Mouse (Mus musculus): ENCODE data around the gene Eapp.
"Not testable (repeated sequence)": the region's sequence is repeated elsewhere in the genome, so short reads cannot be mapped to it uniquely, and the experiment has no call there.

Gene Eapp

GRCm38 (mm10) chr12:54683182-54683581, 12.5 kb downstream of the Eapp start:
- no peak for DNase-seq (ENCODE audit: extremely low spot score)

DNA sequence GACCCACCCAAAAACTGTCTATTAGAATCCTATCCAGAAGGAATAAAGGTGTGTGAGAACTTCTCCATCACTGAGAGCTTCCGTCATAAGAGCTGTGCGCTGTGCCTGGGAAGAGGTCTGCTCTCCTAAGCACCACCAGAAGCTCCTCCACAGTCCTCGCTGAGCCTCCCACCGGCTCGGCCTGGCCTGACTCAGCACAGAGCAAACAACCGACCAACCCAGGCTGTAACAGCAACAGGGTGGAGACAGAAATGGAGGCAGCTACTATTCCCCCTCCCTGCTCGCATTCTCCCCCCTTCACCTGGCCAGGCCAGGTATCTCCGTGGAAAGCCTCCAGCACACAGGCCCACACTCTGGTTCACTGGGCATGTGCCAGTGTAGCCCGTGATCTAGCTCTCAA, 19.0 kb downstream of the Eapp start:
- DNase-seq (ENCODE audit: extremely low spot score) = no peak

- DNase-seq (ENCODE audit: extremely low spot score) = no peak
These were observed 20.3 kb downstream of the Eapp start for GRCm38 (mm10) chr12:54675396-54675795.

DNA sequence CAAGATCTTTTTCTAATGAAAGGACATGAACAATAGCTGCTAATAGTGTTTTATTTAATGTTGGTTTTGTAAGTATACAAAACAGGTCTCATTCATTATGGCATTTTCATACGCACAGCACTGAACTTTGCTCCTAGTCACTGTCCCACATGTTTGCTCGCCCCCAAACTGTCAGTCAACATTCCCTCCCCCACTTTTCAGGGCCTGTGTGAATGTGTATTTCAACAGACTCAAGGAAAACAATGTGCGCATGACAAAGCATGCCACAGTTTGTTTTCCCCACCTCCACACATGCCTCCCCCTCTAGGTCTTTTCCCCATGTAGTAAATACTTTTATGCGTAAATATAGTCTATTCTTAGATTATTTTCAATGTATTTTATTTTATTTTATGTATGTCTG, 24.4 kb downstream of the Eapp start:
- no peak for DNase-seq (ENCODE audit: extremely low spot score)

- DNase-seq (ENCODE audit: extremely low spot score) = no peak
These were observed 27.6 kb downstream of the Eapp start for GRCm38 (mm10) chr12:54668141-54668540.

DNA sequence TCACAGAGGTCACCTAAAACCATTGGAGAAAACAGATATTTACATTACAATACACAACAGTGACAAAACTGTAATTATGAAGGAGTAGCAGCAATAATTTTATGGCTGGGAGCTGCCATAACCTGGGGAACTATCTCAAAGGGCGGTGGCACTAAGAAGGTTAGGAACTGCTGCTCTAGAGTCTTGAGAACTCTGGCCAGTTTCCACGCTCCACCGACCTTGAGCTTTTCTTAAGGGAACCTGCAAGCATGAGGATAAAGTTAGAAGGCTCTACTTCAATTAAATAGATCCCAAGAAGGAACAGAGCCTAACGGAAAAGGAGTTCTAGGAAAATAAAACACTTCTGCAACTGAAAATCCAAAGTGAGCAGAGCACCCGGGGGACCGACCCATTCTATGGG, 30.2 kb downstream of the Eapp start:
- no peak for DNase-seq (ENCODE audit: extremely low spot score)

DNA sequence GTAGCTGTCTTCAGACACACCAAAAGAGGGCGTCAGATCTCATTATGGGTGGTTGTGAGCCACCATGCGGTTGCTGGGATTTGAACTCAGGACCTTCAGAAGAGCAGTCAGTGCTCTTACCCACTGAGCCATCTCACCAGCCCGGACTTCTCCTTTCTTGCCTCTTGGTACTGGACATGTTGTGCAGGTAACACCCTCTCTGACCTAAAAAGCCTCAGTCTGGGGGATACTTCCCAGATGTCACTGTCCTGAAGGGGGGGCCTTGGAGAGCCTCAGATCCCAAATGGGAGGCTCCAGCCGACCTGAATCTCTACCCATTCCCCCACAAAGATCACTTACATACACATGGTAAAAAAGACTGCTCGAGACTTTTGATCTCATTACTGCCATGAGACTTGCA, 34.2 kb downstream of the Eapp start:
- DNase-seq (ENCODE audit: extremely low spot score) = not testable (repeated sequence)

DNA sequence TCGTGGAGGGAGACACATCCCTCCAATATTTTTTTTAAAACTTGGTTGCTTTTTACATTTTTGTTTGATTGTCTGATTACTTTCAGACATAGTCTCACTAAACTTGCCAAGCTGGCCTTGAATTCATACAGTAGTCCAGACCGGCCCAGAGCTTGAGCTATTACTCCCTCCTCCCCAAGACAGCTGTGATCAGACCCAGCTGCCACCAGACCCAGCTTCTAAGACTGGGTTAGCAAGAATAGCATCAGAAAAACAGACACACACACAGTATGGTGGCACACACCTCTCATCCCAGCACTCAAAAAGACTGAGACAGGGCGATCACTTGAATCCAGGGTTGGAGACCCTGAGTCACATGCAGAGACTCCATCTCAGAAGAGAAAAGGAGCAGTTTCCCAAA, 35.8 kb downstream of the Eapp start:
- DNase-seq (ENCODE audit: extremely low spot score) = no peak

- DNase-seq (ENCODE audit: extremely low spot score) = no peak
These were observed 37.1 kb downstream of the Eapp start for GRCm38 (mm10) chr12:54658425-54659092.

GRCm38 (mm10) chr12:54657951-54658350, 37.7 kb downstream of the Eapp start:
- DNase-seq (ENCODE audit: extremely low spot score) = no peak

DNA sequence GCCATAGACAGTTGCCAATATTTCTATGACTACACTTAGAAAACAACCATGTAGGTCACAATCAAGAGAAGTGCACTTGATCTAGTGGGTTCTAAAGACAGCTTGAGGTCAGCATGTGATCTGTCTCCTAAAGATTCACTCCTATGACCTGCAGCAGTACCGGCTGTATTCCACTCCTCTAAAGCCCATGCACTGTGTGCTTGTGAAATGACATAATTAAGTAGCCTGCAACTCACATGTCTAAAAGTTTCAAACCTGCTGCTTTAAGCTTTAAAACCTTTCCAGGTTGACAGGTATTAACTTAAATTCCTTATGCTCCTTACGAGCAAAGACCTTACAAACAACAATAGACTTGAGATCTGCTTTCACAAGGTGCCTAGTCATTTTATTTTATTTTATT, 38.5 kb downstream of the Eapp start:
- DNase-seq (ENCODE audit: extremely low spot score) = no peak

DNA sequence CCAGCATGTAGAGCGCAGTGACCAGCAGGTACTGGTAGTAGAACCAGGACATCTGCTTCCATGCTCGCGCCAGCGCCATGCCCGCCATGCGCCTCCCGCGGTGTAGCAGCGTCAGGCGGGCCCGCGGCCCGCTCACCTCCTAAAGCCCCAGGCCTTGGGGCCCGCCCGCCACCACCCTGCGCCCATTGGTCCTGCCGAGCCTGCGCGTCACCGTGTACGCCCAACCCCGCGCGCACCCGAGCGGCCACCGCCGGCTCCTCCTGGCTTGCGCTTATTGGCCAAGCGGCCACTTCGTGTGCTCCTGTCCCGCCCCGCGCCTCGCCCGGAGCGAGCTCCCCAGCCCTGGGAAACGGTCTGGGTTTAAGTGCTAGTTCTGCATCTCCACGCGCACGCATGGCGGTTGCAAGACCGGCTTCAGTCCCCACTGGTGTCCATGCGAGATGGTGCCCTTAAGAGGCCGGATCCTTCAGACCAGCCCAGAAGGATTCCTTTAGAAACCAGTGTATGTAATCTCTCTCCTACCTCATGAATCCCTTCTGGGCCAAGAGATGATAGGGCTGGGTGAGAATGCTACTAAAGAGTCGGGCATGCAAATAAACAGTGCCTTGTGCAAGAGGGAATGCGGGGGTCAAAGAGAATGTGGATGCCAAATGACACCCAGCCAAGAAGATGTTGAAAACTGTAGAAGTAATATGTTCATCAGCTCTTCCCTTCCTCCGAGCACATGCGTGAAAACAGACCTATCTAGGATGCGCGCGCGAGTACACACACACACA, 39.1 kb downstream of the Eapp start, which contains the start of gene Sptssa:
Gene Sptssa, minus strand, starts transcription at position 178 of the 776 bp plus-strand sequence.
- DNase-seq (ENCODE audit: extremely low spot score) = peak; percentile 96

DNA sequence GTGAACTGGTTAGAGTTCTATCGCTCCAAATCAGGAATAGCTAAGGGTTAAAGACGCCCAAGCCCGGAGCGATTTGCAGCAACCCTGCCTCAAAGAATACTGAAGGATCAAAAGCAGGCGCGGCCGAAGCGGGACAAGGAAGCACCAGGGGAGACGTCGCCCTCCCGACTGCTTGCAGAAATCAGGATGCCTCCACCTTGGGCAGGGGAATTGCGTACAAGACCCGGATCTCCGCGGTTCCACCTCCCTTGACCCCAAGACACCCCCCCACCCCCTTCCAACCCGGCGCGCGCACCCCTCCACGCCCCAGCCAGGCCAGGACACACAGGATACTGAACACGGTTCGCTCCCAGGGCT, 39.7 kb downstream of the Eapp start:
- no peak for DNase-seq (ENCODE audit: extremely low spot score)

DNA sequence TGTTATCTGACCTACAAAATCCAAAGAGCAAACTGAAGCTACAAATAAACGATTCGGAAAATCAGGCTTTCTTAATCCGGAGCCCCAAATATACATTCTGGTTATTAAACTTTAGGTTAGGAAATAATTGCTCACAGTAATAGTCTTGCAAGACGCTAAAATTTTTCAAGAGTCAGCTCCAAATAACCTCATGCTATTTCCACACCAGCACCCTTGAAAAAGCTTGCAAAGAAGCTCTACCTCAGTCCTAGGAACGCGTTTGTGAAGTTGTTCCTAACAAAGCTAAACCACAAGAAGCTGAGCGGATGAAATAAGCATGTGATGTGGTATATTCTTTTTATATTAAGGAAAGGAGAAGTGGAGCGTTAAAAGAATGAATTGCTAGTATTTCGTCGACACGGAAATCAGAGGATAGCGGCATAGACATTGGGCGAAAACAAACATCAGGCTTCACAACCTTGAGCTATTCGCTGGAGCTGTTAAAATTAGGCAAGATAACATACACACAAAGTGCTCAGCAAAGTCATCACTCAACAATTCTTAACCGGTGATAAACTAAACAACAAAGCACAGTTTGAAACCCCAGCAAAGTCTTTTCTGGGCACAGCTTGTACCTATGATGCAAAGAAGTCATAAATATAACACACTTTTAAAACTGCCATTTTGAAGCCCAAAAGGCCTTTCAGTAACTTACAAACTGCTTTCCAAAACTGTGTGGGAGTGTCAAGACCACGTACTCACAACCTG, 40.2 kb downstream of the Eapp start:
- DNase-seq (ENCODE audit: extremely low spot score) = peak; percentile 22

- no peak for DNase-seq (ENCODE audit: extremely low spot score)
These were observed 41.0 kb downstream of the Eapp start for GRCm38 (mm10) chr12:54654741-54655140.

GRCm38 (mm10) chr12:54654141-54654540, 41.6 kb downstream of the Eapp start:
- DNase-seq (ENCODE audit: extremely low spot score) = no peak

- no peak for DNase-seq (ENCODE audit: extremely low spot score)
These were observed 43.4 kb downstream of the Eapp start for GRCm38 (mm10) chr12:54652346-54652745.

GRCm38 (mm10) chr12:54651820-54652219, 43.9 kb downstream of the Eapp start:
- no peak for DNase-seq (ENCODE audit: extremely low spot score)

DNA sequence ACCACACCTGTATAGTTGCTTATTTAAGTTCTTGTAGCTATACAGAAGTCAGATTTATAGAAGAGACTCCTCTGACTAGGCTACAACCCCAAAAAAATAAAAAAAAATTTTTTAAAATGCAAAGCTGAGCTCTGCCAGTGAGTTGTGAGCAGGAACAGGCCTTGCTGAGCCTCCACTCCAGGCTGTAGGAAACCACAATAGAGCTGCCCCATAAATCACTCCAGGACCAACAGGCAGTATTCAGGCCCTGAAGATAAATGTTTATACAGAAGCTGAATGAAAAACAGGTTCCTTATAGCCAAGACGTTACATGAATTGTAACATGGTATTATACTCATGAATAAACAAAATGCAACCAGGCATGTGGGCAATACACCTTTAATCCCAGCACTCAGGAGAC, 44.5 kb downstream of the Eapp start:
- peak; percentile 15 for DNase-seq (ENCODE audit: extremely low spot score)

- no peak for DNase-seq (ENCODE audit: extremely low spot score)
These were observed 50.8 kb downstream of the Eapp start for GRCm38 (mm10) chr12:54644947-54645346.

DNA sequence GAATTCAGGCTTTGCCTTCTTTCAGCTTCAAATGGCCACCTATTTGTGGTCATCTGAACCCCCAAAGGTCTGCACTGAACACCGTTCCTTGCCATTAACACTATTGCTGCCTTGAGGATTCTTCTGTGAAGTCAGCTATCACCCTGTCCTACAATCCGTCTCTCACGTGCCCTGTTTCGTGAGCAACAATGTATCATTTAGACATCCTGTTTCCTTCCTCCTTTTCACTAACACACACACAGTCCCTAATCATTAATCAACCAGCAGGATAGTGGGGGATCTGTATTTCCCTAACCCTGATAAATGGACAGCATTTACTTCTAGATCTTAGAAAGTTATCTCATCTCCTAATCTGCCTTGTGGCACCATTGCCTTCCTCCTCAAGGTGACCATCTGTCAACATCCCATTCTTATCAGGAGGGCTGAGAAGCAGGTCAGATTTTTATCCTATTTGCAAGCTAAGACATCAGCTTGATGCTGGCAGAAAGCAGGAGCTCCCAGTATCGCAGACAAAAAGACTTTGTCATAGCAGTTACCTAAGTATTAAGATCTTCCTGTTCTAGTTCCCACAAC, 52.3 kb downstream of the Eapp start:
- no peak for DNase-seq (ENCODE audit: extremely low spot score)

DNA sequence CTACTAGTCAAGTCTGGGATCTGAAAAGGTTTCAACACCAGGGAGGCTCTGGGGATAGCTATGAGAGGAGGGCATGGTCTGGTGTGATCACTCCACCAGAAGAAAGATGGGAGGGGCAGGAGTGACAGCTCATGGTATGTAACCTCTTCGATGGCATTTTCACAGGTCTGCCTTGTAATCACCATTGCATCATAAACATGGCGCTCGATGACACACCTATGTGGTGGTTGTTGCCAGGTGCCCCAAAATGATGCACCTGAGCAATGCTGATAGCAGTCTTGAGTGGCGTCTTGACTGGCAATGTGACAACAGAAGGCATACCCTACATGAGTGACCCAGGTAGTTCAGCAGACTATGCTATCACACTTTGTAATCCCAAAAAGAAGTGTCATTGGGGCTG, 54.3 kb downstream of the Eapp start:
- DNase-seq (ENCODE audit: extremely low spot score) = no peak

Data from embryo, embryonic 9.5 days (tissue).